Mouse (Mus musculus) mammary gland, adult 2 months (tissue): ENCODE measurements around the gene Akap8. TPM values are rescaled to one million over a fixed set of nuclear protein-coding genes. Genes with fewer than 3 reads are reported as not detected.

Experiments used
- polyA plus RNA-seq: library from polyadenylated mRNA; depleted of rRNA; stranded (reverse); fragments of >200 nt; gene quantifications from 2 replicates; pipeline ENCODE4 v1.2.3, GENCODE M21; 2012; ENCODE audit warnings: low replicate concordance; rRNA removed

Gene Akap8
- polyA plus RNA-seq, result 53.6 and 100 TPM in 2 replicates

GRCm38 (mm10) chr17:32320597-32321389, at the start of gene Akap8:
Gene Akap8, minus strand, starts transcription at chr17:32321238.

DNA sequence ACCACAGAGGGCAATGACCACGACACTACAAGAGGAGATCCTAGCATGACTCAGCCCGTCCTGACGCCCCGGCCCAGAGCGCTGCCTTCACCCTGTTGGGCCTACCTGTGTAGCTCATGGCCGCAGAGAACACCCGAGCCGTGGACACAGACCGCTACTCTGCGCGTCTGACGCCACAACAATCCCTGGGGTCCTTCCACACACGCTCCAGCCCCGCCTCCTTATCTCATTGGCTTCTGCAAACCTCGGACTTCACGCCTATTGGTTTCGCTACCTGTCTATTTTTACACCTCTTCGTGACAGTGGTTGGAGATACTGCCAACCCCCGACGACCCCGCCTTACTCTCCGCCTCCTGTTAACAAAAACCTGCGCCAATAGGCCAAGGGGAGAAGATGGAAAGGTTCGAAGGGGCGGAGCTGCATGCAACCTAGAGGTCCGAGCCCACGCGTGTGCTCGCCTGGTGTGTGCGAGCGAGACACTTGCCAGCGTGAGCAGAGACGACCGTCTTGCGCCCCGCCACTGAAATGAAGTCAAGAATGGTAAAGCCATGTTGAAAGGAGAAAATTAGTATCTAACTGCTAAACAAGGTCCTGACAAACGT, 29.4 kb upstream of the Akap8 start, which contains the start of gene Akap8l:
Akap8l (minus strand) TSS at position 226 of the 602 bp plus-strand sequence.

GRCm38 (mm10) chr17:32284262-32285137, 36.5 kb downstream of the Akap8 start, which contains the start of gene Brd4:
Gene Brd4, minus strand, starts transcription at chr17:32284722.

Other genes with a start within 250 kb of the Akap8 start
- 55.4 and 108 TPM in 2 replicates for gene Notch3, start 154.4 kb downstream of the Akap8 start, polyA plus RNA-seq
- gene Ephx3, start 131.7 kb downstream of the Akap8 start, polyA plus RNA-seq, result 2.5 and 5.4 TPM in 2 replicates
- gene Brd4, start 36.5 kb downstream of the Akap8 start, polyA plus RNA-seq, result 20.0 and 46.1 TPM in 2 replicates
- 115 and 239 TPM in 2 replicates for gene Akap8l, start 29.4 kb upstream of the Akap8 start, polyA plus RNA-seq
- 30.7 and 44.1 TPM in 2 replicates for gene Wiz, start 68.2 kb upstream of the Akap8 start, polyA plus RNA-seq
- gene Rasal3, start 82.3 kb upstream of the Akap8 start, polyA plus RNA-seq, result 69.0 and 131 TPM in 2 replicates
- 24.6 and 56.6 TPM in 2 replicates for gene Pglyrp2, start 102.9 kb upstream of the Akap8 start, polyA plus RNA-seq
- gene Cyp4f39, start 131.5 kb upstream of the Akap8 start, polyA plus RNA-seq, result 1.1 and 2.9 TPM in 2 replicates
- gene Cyp4f17, start 184.8 kb upstream of the Akap8 start, polyA plus RNA-seq, result 14.4 and 16.4 TPM in 2 replicates
- 19.4 and 19.5 TPM in 2 replicates for gene Cyp4f16, start 215.3 kb upstream of the Akap8 start, polyA plus RNA-seq